Mouse (Mus musculus) inflammation-experienced regulatory T-cells, adult 6 months (primary cell): Measurements from ENCODE around the gene Nt5c1a. TPM values are rescaled to one million over a fixed set of nuclear protein-coding genes. Genes with fewer than 3 reads are reported as not detected.

Experiments used
- ATAC-seq: one replicate; pipeline ENCODE4 v1.8.0; 2017
- polyA plus RNA-seq, 3 experiments: library from polyadenylated mRNA; unstranded; fragments of 100-300 nt; shearing (Covaris generic); gene quantifications; one replicate each; pipeline ENCODE4 v1.2.1; 2017

The Nt5c1a gene
- polyA plus RNA-seq, 3 experiments from 2014 or later = not detected

- ATAC-seq = no peak
These were observed 47.8 kb downstream of the Nt5c1a start for GRCm38 (mm10) chr4:123248971-123249567.

GRCm38 (mm10) chr4:123252214-123252613 is 50.9 kb downstream of the Nt5c1a start:
- no peak for ATAC-seq

GRCm38 (mm10) chr4:123254617-123255016 is 53.3 kb downstream of the Nt5c1a start:
- no peak for ATAC-seq

GRCm38 (mm10) chr4:123260071-123260746 is 58.9 kb downstream of the Nt5c1a start:
- ATAC-seq = no peak

- no peak for ATAC-seq
These were observed 60.6 kb downstream of the Nt5c1a start, which contains the start of gene Pabpc4 for GRCm38 (mm10) chr4:123261721-123262401. TSS of gene Pabpc4 (plus strand) at chr4:123262351.

Other genes with a start within 250 kb of the Nt5c1a start
- 1 to 10 TPM in 2 of 3 experiments, under 1 TPM in 1; 0.68 to 1.5 (median 1.3) TPM for gene Mfsd2a, start 240.3 kb upstream of the Nt5c1a start, polyA plus RNA-seq
- gene Mycl, start 205.9 kb upstream of the Nt5c1a start, polyA plus RNA-seq = not detected
- 10 to 100 TPM; 10.7 to 20.6 (median 19.9) TPM for gene Trit1, start 184.9 kb upstream of the Nt5c1a start, polyA plus RNA-seq
- gene Bmp8b, start 96.3 kb upstream of the Nt5c1a start, polyA plus RNA-seq = not detected
- gene Oxct2b, start 85.2 kb upstream of the Nt5c1a start, polyA plus RNA-seq = not detected
- 100 to 1,000 TPM in 1 of 3 experiments, 10 to 100 TPM in 2; 68.9 to 105 (median 92.0) TPM for gene Ppie, start 61.6 kb upstream of the Nt5c1a start, polyA plus RNA-seq
- gene Hpcal4, start 18.3 kb upstream of the Nt5c1a start, polyA plus RNA-seq = not detected
- gene Heyl, start 32.1 kb downstream of the Nt5c1a start, polyA plus RNA-seq = under 1 TPM in 1 of 3 experiments, not detected in 2; 0.10 TPM
- gene Pabpc4, start 60.8 kb downstream of the Nt5c1a start, polyA plus RNA-seq = 10 to 100 TPM; 13.5 to 18.7 (median 14.7) TPM
- not detected for gene Oxct2a, start 122.1 kb downstream of the Nt5c1a start, polyA plus RNA-seq
- gene Bmp8a, start 141.7 kb downstream of the Nt5c1a start, polyA plus RNA-seq = not detected